Mouse (Mus musculus): Measurements from ENCODE around the gene Mcm8.

DNA sequence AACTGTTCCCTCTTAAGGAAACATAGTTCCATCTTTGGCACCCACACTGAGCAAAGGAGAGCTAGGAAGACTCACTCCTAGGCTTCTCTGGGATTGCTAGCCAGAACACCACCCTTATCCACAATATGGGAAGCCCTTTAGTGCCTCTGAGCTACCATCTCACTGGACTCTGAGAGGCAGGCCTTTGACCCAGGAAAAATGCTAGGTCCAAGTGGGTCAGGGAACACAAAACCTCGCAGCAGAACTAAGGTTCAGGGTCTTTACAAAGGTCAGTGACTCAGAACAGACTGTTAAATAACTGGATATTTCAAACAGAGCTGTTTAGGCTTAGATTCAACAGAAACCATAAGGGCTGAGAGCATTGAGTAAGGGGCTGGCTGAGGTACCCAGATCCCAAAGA, 61.0 kb downstream of the Mcm8 start:
- no peak for TF ChIP-seq CTCF (IDR thresholded peaks at IDR 0.05; ENCODE audit: low read depth)
- no peak for TF ChIP-seq EP300 (IDR thresholded peaks at IDR 0.05; ENCODE audit: low read depth)
